Mouse (Mus musculus) stomach, postnatal 0 days (tissue): ENCODE results near the gene Nfib.

Experiments used
- CTCF ChIP-seq: IDR thresholded peaks from 2 replicates; pipeline ENCODE4 v1.5.1; 2016; ENCODE audit warnings: antibody characterized with exemption, low read depth, mild to moderate bottlenecking, moderate library complexity
- EP300 ChIP-seq: optimal IDR thresholded peaks from 2 replicates; pipeline ENCODE3; 2016; ENCODE audit warnings: antibody characterized with exemption

DNA sequence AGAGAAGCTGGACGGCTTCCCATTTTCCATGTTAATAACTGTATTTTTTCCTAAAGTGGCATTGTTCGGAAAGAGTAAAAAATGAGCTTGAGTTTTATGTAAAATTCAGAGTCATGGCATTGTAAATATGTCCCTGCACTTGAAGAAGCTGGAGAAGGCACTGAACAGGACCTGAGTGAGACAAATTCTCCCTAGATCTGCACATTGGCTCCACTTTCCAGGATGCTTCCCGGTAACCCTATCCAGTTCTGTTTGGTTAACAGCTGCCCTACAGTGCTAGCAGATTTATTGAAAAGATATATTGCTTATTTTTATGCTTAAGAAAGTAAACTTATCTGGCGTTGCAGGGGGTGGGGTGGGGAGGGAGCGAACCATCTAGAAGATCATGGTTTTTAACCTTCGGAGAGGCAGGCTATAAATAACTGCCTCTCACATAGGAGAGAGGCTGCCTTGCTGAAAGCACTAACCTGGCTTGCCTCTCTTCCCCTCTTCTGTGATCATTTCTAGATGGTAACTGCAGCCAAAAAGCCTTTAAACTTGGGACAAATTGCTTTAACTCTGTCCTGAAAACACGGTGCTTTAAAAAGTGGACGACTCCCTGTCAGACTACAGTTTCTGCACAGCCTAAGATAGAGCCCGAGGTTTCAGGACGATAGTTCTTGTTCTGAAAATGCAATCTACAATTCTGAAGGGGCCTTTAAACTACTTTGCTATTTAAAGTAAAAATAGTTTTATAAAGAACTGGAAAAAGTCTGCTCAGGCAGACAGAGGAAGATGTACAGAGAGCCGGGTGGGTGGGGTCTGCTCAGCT, 394.4 kb downstream of the Nfib start:
- no peak for TF ChIP-seq CTCF
- TF ChIP-seq EP300: no peak
